9 mouse cellular contexts compared by ENCODE assay signal in genomic region chr10:78438094-78438493, GRCm38 (mm10). TPM values are rescaled to one million over a fixed set of nuclear protein-coding genes. Genes with fewer than 3 reads are reported as not detected.
DNase-seq lines count a peak whose midpoint lies in the region; ATAC-seq lines count a peak whose summit lies in the region.
"Had no signal": no experiment of that assay in that cellular context is flagged by ENCODE, and none has a peak within 500 bp of the region (broad histone marks: within the 10 kb centered on the region; RNA-seq: fewer than 3 reads in every experiment).

No protein-coding gene starts in this region.

- peaks cover 6% of the 10 kb centered on the region; the same call in 1 of the 2 replicates for H3K36me3 ChIP-seq in liver, embryonic 11.5 days (ENCODE audit: control insufficient read depth, insufficient read depth, low read length)
- no peaks in the 10 kb centered on the region for H3K36me3 ChIP-seq in splenic B cell, adult 2 months (ENCODE audit: control insufficient read depth, insufficient read depth, low read length, poor library complexity, severe bottlenecking)

- H3K9me3 ChIP-seq in liver, embryonic 11.5 days (ENCODE audit: control insufficient read depth, low read length): no peaks in the 10 kb centered on the region

- H3K27me3 ChIP-seq in liver, embryonic 11.5 days (replicated peaks; ENCODE audit: control insufficient read depth, insufficient read depth, low read length): no peaks in the 10 kb centered on the region
- H3K27me3 ChIP-seq in splenic B cell, adult 2 months (ENCODE audit: control insufficient read depth, insufficient read depth, low read length, poor library complexity, severe bottlenecking): no peaks in the 10 kb centered on the region

- peak; percentile 36 for DNase-seq in 3134 (ENCODE audit: extremely low read depth, insufficient read length, low spot score)
- DNase-seq in T-cell, adult 2 months (ENCODE audit: low spot score): peak; percentile 71
- DNase-seq in cerebellum, postnatal 14 days: peak; percentile 91 to 96
- DNase-seq in gastrocnemius, adult 18-20 months (ENCODE audit: low spot score): peak; percentile 73
- DNase-seq in kidney, adult 8-10 months: peak; percentile 39 to 77
- peak; percentile 76 for DNase-seq in liver, embryonic 11.5 days (ENCODE audit: low spot score)
- DNase-seq in neural tube, embryonic 10.5 days (ENCODE audit: extremely low spot score, low spot score): peak; percentile 86
- DNase-seq in splenic B cell, adult 2 months (ENCODE audit: low read depth, low spot score): peak; percentile 82

- H3K4me2 ChIP-seq in liver, embryonic 11.5 days: no peak overlapping the region

- H3K4me1 ChIP-seq in liver, embryonic 11.5 days (replicated peaks; ENCODE audit: control insufficient read depth, insufficient read depth, low read length): no peaks in the 10 kb centered on the region

- no peak overlapping the region for H3K4me3 ChIP-seq in liver, embryonic 11.5 days (ENCODE audit: low read depth, low read length)
- H3K4me3 ChIP-seq: myocyte had no signal

- no peak overlapping the region for H3K9ac ChIP-seq in liver, embryonic 11.5 days (ENCODE audit: low read depth, low read length)

- H3K27ac ChIP-seq in liver, embryonic 11.5 days (ENCODE audit: low read depth, low read length): no peak overlapping the region

- peak; percentile 21; the same call in 1 of the 2 replicates for ATAC-seq in liver, embryonic 11.5 days (replicated peaks; ENCODE audit: low FRiP score)

- 14% methylated on average over 5 of the region's 5 CpGs for WGBS in liver, embryonic 11.5 days

RNA-seq across cellular contexts. Expression of gene Cstb, which starts 12.6 kb away (rescaled TPM):
- 10 to 100 TPM; 10.1 to 17.7 TPM for total RNA-seq in gastrocnemius, adult 18-20 months (2021)
- polyA plus RNA-seq in liver, embryonic 11.5 days (2014; fragmentation: Nextera tagmentation; extraction: Ambion mirVana): 134 and 148 TPM in 2 replicates

RNA-seq across cellular contexts. Expression of gene Rrp1, which starts 25.3 kb away (rescaled TPM):
- total RNA-seq in gastrocnemius, adult 18-20 months (2021): 10 to 100 TPM; 60.3 to 70.5 TPM
- polyA plus RNA-seq in liver, embryonic 11.5 days (2014; fragmentation: Nextera tagmentation; extraction: Ambion mirVana): 277 and 293 TPM in 2 replicates

RNA-seq across cellular contexts. Expression of gene Pdxk, which starts 26.7 kb away (rescaled TPM):
- 1 to 10 TPM; 6.2 to 7.1 TPM for total RNA-seq in gastrocnemius, adult 18-20 months (2021)
- 10.6 and 11.3 TPM in 2 replicates for polyA plus RNA-seq in liver, embryonic 11.5 days (2014; fragmentation: Nextera tagmentation; extraction: Ambion mirVana)

Comparison
In these comparisons a context has a peak if more than half of its experiments do, and no peak if none do; other contexts are left out.
1. DNase-seq: peak in every context shown above with its lines; median percentile 94 in cerebellum, postnatal 14 days; 86 in neural tube, embryonic 10.5 days; 82 in splenic B cell, adult 2 months; 76 in liver, embryonic 11.5 days; 73 in gastrocnemius, adult 18-20 months; 71 in T-cell, adult 2 months; 58 in kidney, adult 8-10 months; 36 in 3134.